Mouse (Mus musculus) intestine, embryonic 16.5 days (tissue): ENCODE data around the gene Cycs. TPM values are rescaled to one million over a fixed set of nuclear protein-coding genes. Genes with fewer than 3 reads are reported as not detected.

Experiments used
- ATAC-seq: fragments of 200-750 bp; cut with Nextera tagmentation; 2 replicates; pipeline ENCODE4 v1.8.0; 2017; ENCODE audit warnings: moderate TSS enrichment, moderate library complexity
- H3K27ac ChIP-seq: fragments of 300-500 bp; sonication (generic); 2 replicates; pipeline ENCODE4 v1.5.1; 2014; ENCODE audit warnings: mild to moderate bottlenecking, low read length
- H3K27me3 ChIP-seq: fragments of 300-500 bp; sonication (generic); replicated peaks from 2 replicates; pipeline ENCODE4 v1.6.1; 2014; ENCODE audit warnings: low read length, control low read depth, mixed read lengths; ENCODE audit not compliant: control insufficient read depth, insufficient read depth
- H3K36me3 ChIP-seq: fragments of 300-500 bp; sonication (generic); 2 replicates; pipeline ENCODE4 v1.6.1; 2014; ENCODE audit warnings: low read length, control low read depth; ENCODE audit not compliant: control insufficient read depth, insufficient read depth
- H3K4me1 ChIP-seq: fragments of 300-500 bp; sonication (generic); 2 replicates; pipeline ENCODE4 v1.6.1; 2014; ENCODE audit warnings: low read length, control low read depth, mixed read lengths; ENCODE audit not compliant: control insufficient read depth, insufficient read depth
- H3K4me2 ChIP-seq: fragments of 300-500 bp; sonication (generic); 2 replicates; pipeline ENCODE4 v1.6.1; 2014; ENCODE audit warnings: low read depth, low read length, control low read depth
- H3K4me3 ChIP-seq: fragments of 300-500 bp; sonication (generic); 2 replicates; pipeline ENCODE4 v1.5.1; 2014; ENCODE audit warnings: mild to moderate bottlenecking, low read length
- H3K9ac ChIP-seq: fragments of 300-500 bp; sonication (generic); 2 replicates; pipeline ENCODE4 v1.6.1; 2014; ENCODE audit warnings: low read depth, low read length
- H3K9me3 ChIP-seq: fragments of 300-500 bp; sonication (generic); 2 replicates; pipeline ENCODE4 v1.6.1; 2016; ENCODE audit warnings: low read length, control low read depth; ENCODE audit not compliant: control insufficient read depth
- WGBS: fragments of 180-500 bp; shearing (Covaris S2); extraction: QIAGEN DNeasy Blood & Tissue Kit; methylation state at CpG from one replicate; pipeline ENCODE4 v1.1.7; 2014; 5-methylcytosine and 5-hydroxymethylcytosine counted together
- polyA plus RNA-seq: library from polyadenylated mRNA; unstranded; fragments of >200 nt; fragmentation: Nextera tagmentation; extraction: Ambion mirVana; gene quantifications from 2 replicates; pipeline ENCODE4 v1.2.1, GENCODE M21; 2015

Cycs gene
- polyA plus RNA-seq, 1 experiment from 2014 or later = 88.1 TPM

DNA sequence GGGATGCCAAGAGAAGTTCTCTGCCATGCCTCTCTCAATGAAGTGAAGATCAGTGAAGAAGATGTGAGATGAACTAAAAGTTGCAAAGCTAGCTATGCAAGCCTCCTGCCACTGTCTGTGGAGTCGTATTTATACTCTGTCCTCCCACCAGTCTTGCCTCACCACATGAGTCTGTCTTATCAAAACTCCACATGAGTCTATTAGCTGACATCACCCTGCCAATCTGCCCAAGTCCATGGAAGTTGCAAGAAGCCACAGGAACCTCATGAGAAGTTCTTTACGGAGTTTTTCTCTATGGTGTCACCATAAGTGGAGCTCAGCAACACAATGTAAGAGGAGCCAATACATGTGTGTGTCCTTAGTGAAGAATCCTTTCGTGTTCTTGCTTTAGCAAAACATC lies 35.3 kb downstream of the Cycs start:
- Histone ChIP-seq H3K36me3 (no peaks in the 10 kb centered on the region), H3K4me2 (no peak overlapping the region), H3K9me3 (no peaks in the 10 kb centered on the region), H3K27ac (no peak overlapping the region), H3K4me3 (no peak overlapping the region), H3K9ac (no peak overlapping the region), H3K27me3 (no peaks in the 10 kb centered on the region), H3K4me1 (peaks cover 7% of the 10 kb centered on the region; the same call in 1 of the 2 replicates)
- WGBS = 83% methylated on average over 3 of the region's 3 CpGs
- ATAC-seq = no peak

DNA sequence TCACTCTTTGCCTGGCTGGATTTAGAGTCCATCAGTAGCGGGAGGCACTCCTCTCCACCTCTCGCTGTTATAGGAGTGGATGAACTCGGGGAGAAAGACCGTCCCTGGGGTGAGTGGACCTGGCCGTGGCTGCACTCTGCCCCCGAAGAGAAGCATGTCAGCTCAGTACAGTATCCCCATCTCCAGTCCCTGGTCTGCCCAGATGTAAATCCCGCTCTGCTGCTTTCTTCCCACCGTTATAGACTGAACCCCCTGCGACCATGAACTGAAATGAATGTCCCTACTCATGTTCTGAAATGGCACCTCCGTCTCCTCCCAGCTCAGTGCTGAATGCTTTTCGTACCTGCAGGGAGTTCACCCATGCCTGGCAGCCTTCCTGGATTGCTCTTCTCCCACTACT lies 37.1 kb downstream of the Cycs start:
- no peak overlapping the region for H3K4me2 ChIP-seq
- no peak overlapping the region for H3K4me3 ChIP-seq
- H3K9me3 ChIP-seq = no peaks in the 10 kb centered on the region
- H3K4me1 ChIP-seq = peaks cover 7% of the 10 kb centered on the region; the same call in 1 of the 2 replicates
- WGBS = 88% methylated on average over 11 of the region's 11 CpGs
- H3K27ac ChIP-seq = no peak overlapping the region
- no peak overlapping the region for H3K9ac ChIP-seq
- no peaks in the 10 kb centered on the region for H3K27me3 ChIP-seq
- no peaks in the 10 kb centered on the region for H3K36me3 ChIP-seq
- no peak for ATAC-seq

DNA sequence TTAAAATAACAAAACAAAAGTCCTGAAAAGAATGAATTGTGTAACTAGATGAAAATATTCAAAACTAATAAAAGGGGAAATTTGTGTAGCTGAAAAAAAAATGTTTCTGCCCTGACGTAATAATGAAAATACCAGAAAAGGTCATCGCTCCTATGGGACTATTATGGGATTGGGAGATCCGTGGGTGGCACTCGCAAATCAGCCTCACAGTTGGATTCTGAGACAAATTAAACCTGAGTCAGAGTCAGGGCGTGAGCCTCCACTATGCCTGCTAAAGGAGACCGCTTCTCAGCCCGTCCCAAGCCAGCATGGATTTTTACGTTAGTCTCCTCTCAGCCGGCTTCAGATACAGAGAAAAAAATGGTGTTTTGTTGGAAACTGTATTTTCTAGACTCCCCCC lies 38.9 kb downstream of the Cycs start:
- Histone ChIP-seq H3K9ac (no peak overlapping the region), H3K4me1 (peaks cover 7% of the 10 kb centered on the region; the same call in 1 of the 2 replicates), H3K36me3 (no peaks in the 10 kb centered on the region), H3K9me3 (no peaks in the 10 kb centered on the region), H3K4me2 (no peak overlapping the region), H3K27ac (no peak overlapping the region), H3K4me3 (no peak overlapping the region), H3K27me3 (no peaks in the 10 kb centered on the region)
- WGBS = 80% methylated on average over 9 of the region's 9 CpGs
- no peak for ATAC-seq

DNA sequence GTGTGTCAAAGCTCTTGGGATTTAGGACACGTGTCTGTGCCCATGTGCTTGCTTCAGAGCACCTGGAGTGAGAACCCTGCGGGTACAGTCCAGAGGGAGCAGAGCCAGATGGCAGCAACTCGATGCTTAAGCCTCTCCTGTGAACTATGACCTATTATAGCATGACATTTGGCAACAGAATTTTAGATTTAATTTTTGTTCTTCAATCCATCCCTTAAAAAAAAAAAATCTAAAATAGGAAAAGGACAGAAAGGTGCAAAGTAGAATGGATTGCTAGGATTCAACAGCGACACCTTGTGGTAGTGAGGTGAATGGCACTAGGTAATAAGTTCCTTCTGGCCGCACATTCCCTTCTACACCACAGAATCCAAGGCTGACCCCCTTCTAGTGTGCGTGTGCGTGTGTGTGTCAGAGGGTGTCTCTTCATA lies 39.7 kb downstream of the Cycs start:
- 27% methylated on average over 7 of the region's 7 CpGs for WGBS
- no peak overlapping the region for H3K4me3 ChIP-seq

DNA sequence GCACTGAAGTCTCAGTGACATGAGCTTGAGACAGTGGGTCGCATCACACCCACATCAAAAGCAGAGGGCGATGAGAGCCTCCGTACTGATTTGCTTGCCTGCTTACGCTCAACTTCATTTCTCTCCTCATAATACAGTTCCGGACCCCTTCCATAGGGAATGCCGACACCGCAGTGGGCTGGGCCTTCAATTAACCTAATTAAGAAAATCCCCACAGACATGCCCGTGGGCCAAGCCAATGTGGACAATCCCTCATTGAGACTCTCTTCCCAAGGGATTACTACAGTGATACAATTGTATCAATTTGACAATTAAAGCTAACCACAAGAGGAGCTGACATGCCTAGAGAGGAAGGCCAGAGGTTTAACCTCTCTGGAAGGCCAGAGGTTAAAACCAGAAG lies 40.5 kb downstream of the Cycs start:
- no peaks in the 10 kb centered on the region for H3K9me3 ChIP-seq
- no peak overlapping the region for H3K4me2 ChIP-seq
- 85% methylated on average over 8 of the region's 8 CpGs for WGBS
- no peak overlapping the region for H3K27ac ChIP-seq
- H3K27me3 ChIP-seq = no peaks in the 10 kb centered on the region
- no peaks in the 10 kb centered on the region for H3K36me3 ChIP-seq
- peaks cover 7% of the 10 kb centered on the region; the same call in 1 of the 2 replicates for H3K4me1 ChIP-seq
- H3K9ac ChIP-seq = no peak overlapping the region
- no peak for ATAC-seq
- H3K4me3 ChIP-seq = no peak overlapping the region

More for the DNA sequence above, 39.7 kb downstream of the Cycs start:
- Histone ChIP-seq H3K27me3 (no peaks in the 10 kb centered on the region), H3K27ac (no peak overlapping the region), H3K36me3 (no peaks in the 10 kb centered on the region), H3K4me2 (no peak overlapping the region), H3K4me1 (peaks cover 7% of the 10 kb centered on the region; the same call in 1 of the 2 replicates), H3K9me3 (no peaks in the 10 kb centered on the region), H3K9ac (no peak overlapping the region)
- ATAC-seq = peak; percentile 56; the same call in 1 of the 2 replicates

DNA sequence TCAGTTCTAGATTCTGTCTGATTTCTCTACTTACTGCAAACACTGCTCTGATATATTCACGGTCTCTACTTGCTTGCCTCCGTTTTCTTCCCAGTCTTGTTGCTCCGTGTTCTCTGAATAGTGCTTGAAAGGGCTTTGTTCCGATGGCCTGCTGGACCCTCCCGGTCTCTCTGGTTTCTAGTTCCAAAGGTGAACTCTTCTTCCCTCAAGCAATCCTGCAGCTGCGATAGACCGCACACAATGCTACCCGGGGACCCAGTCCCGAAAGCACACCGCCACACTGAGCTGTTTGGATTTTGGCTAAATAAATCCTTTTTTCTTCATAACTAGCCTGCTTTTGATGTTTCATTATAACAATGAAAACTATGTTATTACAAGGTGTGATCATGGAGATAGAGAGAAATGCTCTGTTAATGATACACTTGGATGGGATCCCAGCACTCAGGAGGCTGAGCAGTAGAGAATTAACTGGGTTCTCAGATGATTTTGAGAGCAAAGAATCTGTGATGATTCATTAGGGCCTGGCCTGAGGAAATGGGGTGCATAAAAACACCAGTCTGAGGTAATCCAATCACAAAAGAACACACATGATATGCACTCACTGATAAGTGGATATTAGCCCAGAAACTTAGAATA lies 42.0 kb downstream of the Cycs start:
- H3K27ac ChIP-seq = no peak overlapping the region
- 73% methylated on average over 10 of the region's 10 CpGs for WGBS
- no peaks in the 10 kb centered on the region for H3K9me3 ChIP-seq
- H3K4me3 ChIP-seq = no peak overlapping the region
- H3K27me3 ChIP-seq = no peaks in the 10 kb centered on the region
- no peak overlapping the region for H3K4me2 ChIP-seq
- H3K36me3 ChIP-seq = no peaks in the 10 kb centered on the region
- peaks cover 5% of the 10 kb centered on the region; the same call in 1 of the 2 replicates for H3K4me1 ChIP-seq
- no peak for ATAC-seq
- H3K9ac ChIP-seq = no peak overlapping the region

DNA sequence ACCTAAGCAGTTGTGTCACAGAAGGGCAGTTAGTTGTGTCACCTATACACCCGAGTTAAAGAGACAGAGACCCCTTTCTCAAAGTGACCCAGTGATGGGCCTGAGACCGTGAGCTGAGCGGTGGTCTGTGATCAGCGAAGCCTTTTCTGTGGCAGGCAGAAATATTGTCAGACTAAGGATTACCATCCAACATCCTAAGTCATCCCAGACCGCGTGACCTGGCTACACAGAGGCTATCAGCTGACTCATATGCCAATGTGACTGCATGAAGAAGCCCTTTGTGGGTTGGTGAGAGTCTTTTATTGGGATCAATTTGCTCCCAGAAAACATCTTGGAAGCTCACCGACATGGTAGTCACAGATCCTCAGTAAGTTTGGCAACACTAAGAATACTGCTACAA lies 43.6 kb downstream of the Cycs start:
- Histone ChIP-seq H3K4me3 (no peak overlapping the region), H3K4me2 (no peak overlapping the region), H3K36me3 (no peaks in the 10 kb centered on the region), H3K9me3 (no peaks in the 10 kb centered on the region), H3K27ac (no peak overlapping the region), H3K27me3 (no peaks in the 10 kb centered on the region), H3K9ac (no peak overlapping the region), H3K4me1 (peaks cover 5% of the 10 kb centered on the region; the same call in 1 of the 2 replicates)
- WGBS = 97% methylated on average over 7 of the region's 7 CpGs
- no peak for ATAC-seq

DNA sequence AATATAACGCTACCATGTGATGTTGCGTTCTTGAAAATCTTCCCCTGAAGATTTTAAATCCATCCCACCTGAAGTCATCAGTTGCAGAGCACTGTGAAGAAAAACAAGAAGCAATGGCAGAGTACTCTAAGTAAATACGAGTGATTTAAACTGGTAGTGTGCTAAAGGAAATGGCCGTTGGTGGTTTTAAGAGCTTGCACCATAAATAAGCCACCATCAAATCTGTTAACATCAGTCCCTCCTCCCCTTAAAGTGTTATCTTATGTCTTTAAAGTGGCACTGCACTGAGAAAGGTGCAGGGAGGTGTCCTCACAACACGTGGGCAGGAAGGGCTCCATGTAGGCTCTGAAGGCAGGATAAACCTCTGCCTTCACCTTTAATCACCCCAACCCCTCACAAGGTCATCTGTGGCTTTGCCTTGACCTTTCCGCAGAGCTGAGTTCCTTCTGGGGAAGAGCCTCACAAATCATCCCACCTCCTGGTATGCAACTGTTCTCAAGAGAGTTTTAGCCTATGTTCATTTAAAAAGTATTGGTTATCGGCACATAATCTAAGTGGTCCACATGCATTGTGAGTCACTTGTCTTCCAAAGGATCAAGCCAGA lies 44.7 kb downstream of the Cycs start:
- ATAC-seq = no peak
- H3K4me1 ChIP-seq = peaks cover 5% of the 10 kb centered on the region; the same call in 1 of the 2 replicates
- H3K27me3 ChIP-seq = no peaks in the 10 kb centered on the region
- no peaks in the 10 kb centered on the region for H3K9me3 ChIP-seq
- no peaks in the 10 kb centered on the region for H3K36me3 ChIP-seq
- no peak overlapping the region for H3K27ac ChIP-seq
- H3K9ac ChIP-seq = no peak overlapping the region
- 64% methylated on average over 7 of the region's 7 CpGs for WGBS
- no peak overlapping the region for H3K4me2 ChIP-seq
- H3K4me3 ChIP-seq = no peak overlapping the region

DNA sequence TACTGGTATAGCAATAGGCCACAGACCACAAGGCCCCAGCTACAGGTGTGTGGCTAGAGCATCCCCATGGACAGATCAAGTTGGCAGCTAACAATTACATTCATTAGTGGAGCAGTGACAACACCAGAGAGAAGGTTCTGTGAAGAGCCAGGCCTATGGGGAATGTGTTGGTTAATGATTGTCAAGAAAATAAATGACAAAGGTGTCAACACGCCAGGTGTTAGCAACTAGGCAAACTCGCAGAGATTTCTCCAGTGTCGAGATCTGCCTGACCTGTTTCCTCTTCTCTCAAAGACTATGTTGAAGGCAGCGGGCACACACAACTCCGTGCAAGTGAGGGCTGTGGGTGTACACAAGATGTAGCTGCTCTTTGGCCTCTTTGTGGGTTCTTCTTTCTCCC lies 46.2 kb downstream of the Cycs start:
- Histone ChIP-seq H3K4me3 (no peak overlapping the region), H3K36me3 (no peaks in the 10 kb centered on the region), H3K9ac (no peak overlapping the region), H3K4me2 (no peak overlapping the region), H3K27me3 (no peaks in the 10 kb centered on the region), H3K9me3 (no peaks in the 10 kb centered on the region), H3K4me1 (no peaks in the 10 kb centered on the region), H3K27ac (no peak overlapping the region)
- ATAC-seq = peak; percentile 55; the same call in 1 of the 2 replicates
- 55% methylated on average over 5 of the region's 5 CpGs for WGBS
